Comparison of ENCODE assay signal across 18 mouse cellular contexts in the genomic region with DNA sequence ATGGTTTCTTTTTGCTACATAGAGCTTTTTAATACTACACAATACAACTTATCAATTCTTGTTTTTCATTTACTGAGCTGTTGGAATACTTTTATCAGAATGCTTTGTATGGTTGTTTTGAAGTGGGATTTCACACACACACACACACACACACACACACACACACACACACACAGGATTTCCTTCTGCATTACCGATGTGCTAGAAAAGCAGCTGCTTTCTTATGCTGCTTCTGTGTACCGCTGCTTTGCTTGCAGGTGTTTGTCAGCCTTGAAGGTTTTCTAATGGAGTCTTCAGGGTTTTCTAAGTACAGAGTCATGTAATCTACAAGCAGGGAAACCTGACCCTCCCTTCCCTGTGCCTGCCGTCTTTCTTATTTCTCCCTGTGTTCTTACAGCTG. TPM values are rescaled to one million over a fixed set of nuclear protein-coding genes. Genes with fewer than 3 reads are reported as not detected.
DNase-seq lines count a peak whose midpoint lies in the region; ATAC-seq lines count a peak whose summit lies in the region.
"Had no signal": no experiment of that assay in that cellular context is flagged by ENCODE, and none has a peak within 500 bp of the region (broad histone marks: within the 10 kb centered on the region; RNA-seq: fewer than 3 reads in every experiment).

No protein-coding gene starts in this region.

- H3K27ac ChIP-seq in hindbrain, embryonic 14.5 days = no peak overlapping the region
- no peak overlapping the region for H3K27ac ChIP-seq in heart, embryonic 10.5 days
- H3K27ac ChIP-seq: embryonic facial prominence, embryonic 12.5 days; forebrain, embryonic 15.5 days; hindbrain, embryonic 10.5 days; hindbrain, embryonic 15.5 days had no signal

- H3K4me3 ChIP-seq in hindbrain, embryonic 14.5 days (replicated peaks; ENCODE audit: low read length) = no peak overlapping the region
- no peak overlapping the region for H3K4me3 ChIP-seq in heart, embryonic 10.5 days
- H3K4me3 ChIP-seq: embryonic facial prominence, embryonic 12.5 days; forebrain, embryonic 15.5 days; heart, embryonic 12.5 days; hindbrain, embryonic 10.5 days; hindbrain, embryonic 15.5 days had no signal

- 69% methylated on average over 3 of the region's 3 CpGs for WGBS in hindbrain, embryonic 14.5 days
- WGBS in heart, embryonic 10.5 days = 68% methylated on average over 3 of the region's 3 CpGs

- peak; percentile 43 for DNase-seq in CD4-positive, CD25-positive, alpha-beta regulatory T cell, adult 2 months (ENCODE audit: low read depth, low spot score)
- peak; percentile 76 for DNase-seq in naive thymus-derived CD4-positive, alpha-beta T cell, adult 2 months (ENCODE audit: low read depth)
- DNase-seq in thymus, postnatal 10 days (ENCODE audit: low spot score in 2 of 2) = peak; percentile 66 to 69
- peak; percentile 63 for DNase-seq in thymus, postnatal 4 days
- no peak for DNase-seq in hindbrain, embryonic 14.5 days (ENCODE audit: low spot score)
- DNase-seq in heart, embryonic 10.5 days (ENCODE audit: low spot score) = no peak
- DNase-seq in frontal cortex, postnatal 10 days (ENCODE audit: low spot score in 2 of 2) = no peak
- DNase-seq: adrenal gland, adult 8-10 months; cerebellum, adult 11 months; cerebellum, adult 8-10 months; cerebellum, postnatal 14 days; gastrocnemius, postnatal 10 days; heart, adult 18-20 months had no signal

- H3K9ac ChIP-seq in hindbrain, embryonic 14.5 days = no peak overlapping the region
- H3K9ac ChIP-seq: embryonic facial prominence, embryonic 12.5 days; forebrain, embryonic 15.5 days; heart, embryonic 12.5 days; hindbrain, embryonic 15.5 days had no signal

- no peaks in the 10 kb centered on the region for H3K9me3 ChIP-seq in hindbrain, embryonic 14.5 days (ENCODE audit: control insufficient read depth, low read length)
- no peaks in the 10 kb centered on the region for H3K9me3 ChIP-seq in heart, embryonic 10.5 days
- H3K9me3 ChIP-seq: embryonic facial prominence, embryonic 12.5 days; forebrain, embryonic 15.5 days; heart, embryonic 12.5 days; hindbrain, embryonic 10.5 days; hindbrain, embryonic 15.5 days had no signal

- no peaks in the 10 kb centered on the region for H3K4me1 ChIP-seq in hindbrain, embryonic 14.5 days (replicated peaks; ENCODE audit: control insufficient read depth, insufficient read depth, low read length)
- H3K4me1 ChIP-seq in heart, embryonic 10.5 days = no peaks in the 10 kb centered on the region
- H3K4me1 ChIP-seq: embryonic facial prominence, embryonic 12.5 days; forebrain, embryonic 15.5 days; heart, embryonic 12.5 days; hindbrain, embryonic 15.5 days had no signal

- H3K27me3 ChIP-seq in hindbrain, embryonic 14.5 days (ENCODE audit: control insufficient read depth, insufficient read depth, low read length) = no peaks in the 10 kb centered on the region
- H3K27me3 ChIP-seq in heart, embryonic 10.5 days (ENCODE audit: insufficient read depth, poor library complexity, severe bottlenecking) = no peaks in the 10 kb centered on the region
- H3K27me3 ChIP-seq: embryonic facial prominence, embryonic 12.5 days; forebrain, embryonic 15.5 days; heart, embryonic 12.5 days; hindbrain, embryonic 15.5 days had no signal

- ATAC-seq in hindbrain, embryonic 14.5 days (ENCODE audit: low FRiP score) = no peak
- ATAC-seq: forebrain, embryonic 15.5 days had no signal

- no peak overlapping the region for H3K4me2 ChIP-seq in hindbrain, embryonic 14.5 days (replicated peaks)
- H3K4me2 ChIP-seq: embryonic facial prominence, embryonic 12.5 days; forebrain, embryonic 15.5 days; heart, embryonic 12.5 days; hindbrain, embryonic 15.5 days had no signal

- H3K36me3 ChIP-seq in hindbrain, embryonic 14.5 days (replicated peaks; ENCODE audit: control insufficient read depth, insufficient read depth) = no peaks in the 10 kb centered on the region
- no peaks in the 10 kb centered on the region for H3K36me3 ChIP-seq in heart, embryonic 10.5 days
- H3K36me3 ChIP-seq: embryonic facial prominence, embryonic 12.5 days; forebrain, embryonic 15.5 days; heart, embryonic 12.5 days; hindbrain, embryonic 10.5 days; hindbrain, embryonic 15.5 days had no signal

RNA-seq across cellular contexts. Expression of a gene that starts 23.0 kb away (rescaled TPM):
- 3.2 and 3.4 TPM in 2 replicates for polyA plus RNA-seq in hindbrain, embryonic 14.5 days (2014; fragmentation: Nextera tagmentation; extraction: Ambion mirVana)
- 0.62 and 0.63 TPM in 2 replicates for polyA plus RNA-seq in heart, embryonic 10.5 days (2016; fragmentation: Nextera tagmentation; extraction: Ambion mirVana)

RNA-seq across cellular contexts. Expression of a gene that starts 48.6 kb away (rescaled TPM):
- 2.9 and 3.2 TPM in 2 replicates for polyA plus RNA-seq in hindbrain, embryonic 14.5 days (2014; fragmentation: Nextera tagmentation; extraction: Ambion mirVana)
- 0.58 and 0.72 TPM in 2 replicates for polyA plus RNA-seq in heart, embryonic 10.5 days (2016; fragmentation: Nextera tagmentation; extraction: Ambion mirVana)

Comparison
In these comparisons a context has a peak if more than half of its experiments do, and no peak if none do; other contexts are left out.
1. DNase-seq: peak in CD4-positive, CD25-positive, alpha-beta regulatory T cell, adult 2 months (single experiment), naive thymus-derived CD4-positive, alpha-beta T cell, adult 2 months (single experiment), thymus, postnatal 10 days (2 of 2) and thymus, postnatal 4 days (single experiment); none in hindbrain, embryonic 14.5 days (single experiment), heart, embryonic 10.5 days (single experiment) and frontal cortex, postnatal 10 days (0 of 2).